Mouse (Mus musculus) frontal cortex, adult 2 months (tissue): ENCODE data around the gene Aarsd1. TPM values are rescaled to one million over a fixed set of nuclear protein-coding genes. Genes with fewer than 3 reads are reported as not detected.
"Not testable (repeated sequence)": the region's sequence is repeated elsewhere in the genome, so short reads cannot be mapped to it uniquely, and the experiment has no call there.

ENCODE experiments used
- DNase-seq, 2 experiments: peaks; one replicate each; pipeline ENCODE4 v3.0.0; 2022; ENCODE audit warnings: low spot score in 1 of 2; ENCODE audit errors: extremely low spot score in 1 of 2
- polyA plus RNA-seq: library from polyadenylated mRNA; depleted of rRNA; stranded (reverse); fragments of >200 nt; gene quantifications from 2 replicates; pipeline ENCODE4 v1.2.3, GENCODE M21; 2012

Aarsd1 gene
- polyA plus RNA-seq, 1 experiment, result 53.5 TPM

- no peak for DNase-seq
Measured at GRCm38 (mm10) chr11:101448274-101448746, 30.9 kb upstream of the Aarsd1 start, which contains the start of gene Ifi35. TSS of gene Ifi35 (plus strand) at chr11:101448407.

- DNase-seq, result no peak
Measured at GRCm38 (mm10) chr11:101447786-101448185, 30.4 kb upstream of the Aarsd1 start.

GRCm38 (mm10) chr11:101446860-101447259 lies 29.4 kb upstream of the Aarsd1 start:
- not testable (repeated sequence) for DNase-seq

DNA sequence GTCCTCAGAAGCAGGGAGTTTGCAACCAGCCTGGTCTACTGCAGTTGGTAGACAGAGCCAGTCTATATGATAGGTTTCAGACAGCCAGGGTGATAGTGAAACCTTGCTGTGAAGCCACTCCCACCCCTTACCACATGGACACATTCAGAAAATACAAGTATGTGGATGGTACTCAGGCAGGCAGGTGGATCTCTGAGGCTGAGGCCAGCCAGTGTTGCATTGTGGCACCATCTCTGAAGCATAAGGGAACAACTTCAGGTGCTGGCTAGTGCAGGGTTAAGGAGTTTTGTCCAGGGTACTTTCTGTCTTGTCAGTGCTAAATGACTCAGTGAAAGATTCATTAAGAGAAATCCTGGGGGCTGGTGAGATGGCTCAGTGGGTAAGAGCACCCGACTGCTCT lies 28.9 kb upstream of the Aarsd1 start:
- no peak for DNase-seq

DNA sequence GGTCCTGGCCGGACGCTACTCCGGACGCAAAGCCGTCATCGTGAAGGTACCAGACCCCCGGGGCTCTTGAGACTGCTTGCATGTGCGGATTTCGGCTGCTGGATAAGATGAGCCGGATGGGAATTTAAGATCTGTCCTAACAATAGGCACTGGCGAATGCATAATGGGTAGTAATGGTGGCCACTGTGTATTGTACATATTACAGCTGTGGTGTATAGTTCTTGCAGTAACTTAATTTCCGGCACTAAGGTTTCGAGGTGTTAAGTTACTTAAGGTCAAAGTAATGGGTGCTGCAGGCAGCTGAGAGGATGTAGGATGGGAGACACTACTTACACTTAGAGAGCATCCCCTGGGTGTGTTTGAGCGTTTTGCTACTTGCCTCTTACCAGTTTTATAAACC lies 25.3 kb upstream of the Aarsd1 start:
- no peak for DNase-seq

DNA sequence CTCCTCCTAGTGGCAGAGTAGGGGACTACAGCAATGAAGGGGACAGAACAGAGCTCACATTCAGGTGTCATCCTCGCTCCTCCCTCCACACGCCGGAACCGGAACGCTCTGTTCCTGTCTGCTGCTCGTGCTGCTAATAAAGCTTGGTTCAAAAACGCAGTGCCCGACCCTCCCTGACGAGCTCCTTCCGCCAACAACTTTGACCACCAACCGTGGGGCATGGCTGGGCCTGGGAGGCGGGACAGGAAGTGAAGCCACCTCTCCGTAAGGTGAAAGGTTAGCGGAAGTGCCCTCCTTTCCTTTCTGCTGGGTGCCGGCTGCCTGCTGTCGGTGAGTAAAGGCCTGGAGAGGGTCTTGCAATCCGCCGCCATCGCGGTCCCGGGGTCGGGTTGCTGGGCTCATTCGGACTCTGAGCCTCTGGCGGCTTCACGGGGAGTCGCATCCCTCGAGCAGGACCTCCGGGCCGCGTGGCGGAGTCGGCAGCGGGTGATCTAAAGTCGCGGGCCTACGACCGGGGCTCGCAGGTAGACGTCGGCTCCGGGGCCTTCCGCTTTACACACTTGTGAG lies 24.8 kb upstream of the Aarsd1 start, which contains the start of gene Rpl27:
Gene Rpl27, plus strand, starts transcription at position 172 of the 567 bp plus-strand sequence.
- DNase-seq, result peak; percentile 98

DNA sequence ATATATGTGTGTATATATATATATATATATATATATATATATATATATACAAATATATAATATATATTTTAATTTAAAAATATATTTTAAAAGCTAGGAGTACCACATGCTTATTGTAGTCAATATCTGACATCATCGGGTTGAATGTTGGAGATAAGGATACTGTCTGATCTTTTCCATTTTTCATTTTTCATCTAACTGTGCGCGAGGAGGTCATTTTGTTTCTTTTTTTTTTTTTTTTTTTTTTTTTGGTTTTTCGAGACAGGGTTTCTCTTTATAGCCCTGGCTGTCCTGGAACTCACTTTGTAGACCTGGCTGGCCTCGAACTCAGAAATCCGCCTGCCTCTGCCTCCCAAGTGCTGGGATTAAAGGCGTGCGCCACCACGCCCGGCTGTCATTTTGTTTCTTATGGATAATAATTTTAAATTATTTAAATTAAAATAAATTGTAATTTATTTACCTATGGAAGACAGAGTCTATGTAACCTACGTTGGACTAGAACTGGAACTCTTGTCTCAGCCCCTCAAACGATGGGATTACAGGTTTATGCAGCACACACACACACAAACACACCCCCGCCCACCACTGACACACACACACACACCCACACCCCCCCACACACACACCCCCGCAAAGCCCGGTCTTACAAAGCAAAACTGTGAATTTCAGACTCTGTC lies 24.2 kb upstream of the Aarsd1 start:
- not testable (repeated sequence) for DNase-seq

GRCm38 (mm10) chr11:101438006-101438405 lies 20.6 kb upstream of the Aarsd1 start:
- DNase-seq, result not testable (repeated sequence)

- no peak for DNase-seq
Measured at GRCm38 (mm10) chr11:101436916-101437315, 19.5 kb upstream of the Aarsd1 start.

DNA sequence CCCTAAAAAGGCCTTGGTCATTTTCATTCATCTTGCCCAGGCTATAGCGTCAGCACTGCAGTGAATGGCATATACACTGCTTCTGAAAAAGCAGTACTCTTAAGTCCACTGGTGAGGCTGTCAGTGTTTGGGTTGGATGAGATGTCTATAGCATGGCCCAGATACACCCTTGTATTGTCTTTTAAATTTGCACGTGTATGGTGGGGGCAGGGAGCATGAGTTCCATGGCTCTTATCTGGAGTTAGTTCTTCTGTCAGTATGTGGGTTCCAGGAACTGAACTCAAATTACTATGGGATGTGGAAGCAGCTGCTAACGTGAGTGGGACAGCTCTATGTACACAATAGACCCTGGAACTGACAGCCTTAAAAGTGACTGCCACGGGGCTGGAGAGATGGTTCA lies 18.4 kb upstream of the Aarsd1 start:
- DNase-seq, result no peak

- DNase-seq, result no peak
Measured at GRCm38 (mm10) chr11:101433396-101433795, 16.0 kb upstream of the Aarsd1 start.

DNA sequence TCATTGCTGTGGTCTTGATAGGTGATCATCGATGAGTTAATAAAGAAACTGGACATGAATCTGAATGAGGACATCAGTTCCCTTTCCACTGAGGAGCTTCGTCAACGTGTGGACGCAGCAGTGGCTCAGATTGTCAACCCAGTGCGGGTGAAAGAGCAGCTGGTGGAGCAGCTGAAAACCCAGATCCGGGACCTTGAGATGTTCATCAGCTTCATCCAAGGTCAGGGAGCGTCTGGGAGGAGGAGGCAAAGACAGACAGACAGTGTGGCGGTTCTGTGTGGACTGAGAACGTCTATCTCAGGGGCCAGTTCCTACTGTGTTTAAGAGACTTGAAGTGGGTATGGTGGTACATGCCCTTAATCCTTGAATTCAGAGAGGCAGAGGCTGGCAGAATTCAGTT lies 13.9 kb upstream of the Aarsd1 start:
- DNase-seq, result no peak

DNA sequence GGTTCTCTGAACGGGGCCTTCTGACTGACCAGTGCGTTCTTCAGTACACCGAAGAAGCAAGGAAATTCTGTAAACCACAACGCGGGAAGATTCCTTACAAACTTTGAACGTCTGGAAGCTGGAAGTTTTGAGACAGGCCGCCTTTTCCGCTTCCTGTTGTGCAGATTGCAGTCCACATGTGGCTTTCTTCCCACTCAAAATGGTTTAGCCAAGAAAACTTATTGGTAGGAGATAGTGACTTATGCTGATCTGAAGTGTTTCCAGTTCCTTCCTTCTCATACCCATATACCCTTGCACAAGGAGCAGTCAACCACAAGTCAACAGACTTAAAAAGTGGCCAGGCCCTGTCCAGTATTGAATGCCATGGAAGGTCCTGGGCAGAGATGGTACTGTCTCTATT lies 8.8 kb upstream of the Aarsd1 start:
- no peak for DNase-seq

GRCm38 (mm10) chr11:101424925-101425813 lies 7.8 kb upstream of the Aarsd1 start, which contains the start of the genes Rundc1 and Ptges3l:
TSS of gene Rundc1 (plus strand) at chr11:101425085.
TSS of gene Ptges3l (minus strand) at chr11:101425333.
- DNase-seq, result peak; percentile 94 to 99

GRCm38 (mm10) chr11:101424105-101424851 lies 6.9 kb upstream of the Aarsd1 start, which contains the start of gene Gm27029:
TSS of gene Gm27029 (minus strand) at chr11:101424796.
- DNase-seq, result peak in 1 of 2 experiments; percentile 33

DNA sequence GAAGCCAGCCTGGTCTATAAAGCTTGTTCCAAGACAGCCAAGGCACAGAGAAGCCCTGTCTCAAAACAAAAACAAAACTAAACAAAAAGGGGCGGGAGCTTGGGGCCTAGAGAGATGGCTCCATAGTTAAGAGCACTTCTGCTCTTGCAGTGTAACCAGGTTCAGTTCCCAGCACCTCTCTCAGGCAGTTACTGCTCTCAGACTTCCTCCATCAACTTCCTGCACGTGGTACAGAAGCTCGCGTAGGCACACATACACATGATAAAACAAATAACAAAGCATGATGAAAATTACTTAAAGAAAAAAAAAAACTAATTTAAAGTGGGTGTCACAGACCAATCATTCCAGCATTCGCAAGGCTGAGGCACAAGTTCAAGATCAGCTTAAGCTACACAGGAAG lies 2.7 kb upstream of the Aarsd1 start:
- DNase-seq, result no peak

DNA sequence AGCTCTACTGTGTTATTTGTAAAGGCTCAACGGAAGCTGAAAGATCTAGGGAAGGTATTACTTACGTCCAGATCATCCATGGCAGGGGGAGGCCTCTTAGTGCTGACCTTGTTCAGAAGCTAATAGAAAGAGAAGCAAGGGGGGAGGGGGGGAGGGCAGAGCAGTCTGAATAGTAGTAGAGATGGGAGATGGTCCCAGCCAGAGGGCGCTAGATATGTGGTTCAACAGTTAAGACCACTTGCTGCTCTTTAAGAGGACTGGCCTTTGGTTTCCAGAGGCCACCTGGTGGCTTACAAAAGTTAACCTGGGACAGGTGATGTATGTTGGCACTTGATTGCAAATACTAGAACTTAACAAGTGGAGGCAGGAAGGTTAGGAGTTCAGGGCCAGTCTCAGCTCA lies 2.2 kb upstream of the Aarsd1 start:
- no peak for DNase-seq

GRCm38 (mm10) chr11:101418991-101419390 lies 1.6 kb upstream of the Aarsd1 start:
- peak; percentile 58 to 70 for DNase-seq

DNA sequence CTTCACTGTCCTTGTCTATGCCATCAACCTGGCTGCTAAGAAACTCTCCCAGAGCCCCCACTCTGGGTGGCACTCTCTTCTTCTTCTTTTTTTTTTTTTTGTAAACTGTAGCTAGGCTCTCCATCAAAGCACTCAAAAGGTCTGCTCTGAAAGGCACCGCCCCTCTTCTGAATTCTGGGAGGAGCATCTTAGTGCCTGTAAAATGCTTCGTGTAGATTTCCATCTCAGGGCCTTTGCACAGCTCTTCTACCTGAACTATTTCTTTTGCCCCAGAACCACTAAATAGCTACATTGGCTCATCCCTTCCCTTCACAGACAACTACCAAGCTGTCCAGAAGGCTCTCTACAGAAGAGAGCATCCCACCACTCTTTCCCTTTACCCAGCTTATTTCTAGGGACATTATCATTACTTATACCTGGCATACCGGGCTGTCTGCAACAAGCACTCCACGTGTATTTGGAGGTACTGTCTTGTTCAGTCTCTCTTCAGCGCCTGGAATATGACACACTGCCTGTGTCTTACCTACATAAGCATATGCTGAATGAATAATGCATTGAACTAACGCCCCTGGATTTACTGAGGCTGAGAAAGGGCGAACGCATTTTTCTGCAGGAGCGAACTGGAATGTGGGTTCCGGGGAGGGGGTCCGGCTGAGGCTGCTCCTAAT lies 848 bp downstream of the Aarsd1 start:
- DNase-seq, result no peak

GRCm38 (mm10) chr11:101415306-101415705 lies 2.1 kb downstream of the Aarsd1 start:
- no peak for DNase-seq
